Mouse (Mus musculus) kidney, postnatal 14 days (tissue): ENCODE data around the gene Vmn1r135.
"Not testable (repeated sequence)": the region's sequence is repeated elsewhere in the genome, so short reads cannot be mapped to it uniquely, and the experiment has no call there.

Experiments used
- DNase-seq: peaks from one replicate; pipeline ENCODE4 v3.0.0; 2022; ENCODE audit warnings: mixed read lengths

The Vmn1r135 gene

GRCm38 (mm10) chr7:21832051-21832450 is at the start of gene Vmn1r135:
Gene Vmn1r135 (plus strand): TSS chr7:21832351.
- DNase-seq = not testable (repeated sequence)

- not testable (repeated sequence) for DNase-seq
These were observed 35.5 kb upstream of the Vmn1r135 start, which contains the start of gene Gm4177 for GRCm38 (mm10) chr7:21796628-21797027. Gene Gm4177 (minus strand): TSS chr7:21796728.

- DNase-seq = not testable (repeated sequence)
These were observed 12.0 kb downstream of the Vmn1r135 start, which contains the start of gene Gm5725 for GRCm38 (mm10) chr7:21844167-21844566. Gene Gm5725 (minus strand): TSS chr7:21844267.
